Mouse (Mus musculus) hindbrain, embryonic 14.5 days (tissue): ENCODE data around the gene Lmo1. TPM values are rescaled to one million over a fixed set of nuclear protein-coding genes. Genes with fewer than 3 reads are reported as not detected.
A peak's percentile ranks its signal among the peaks of the same experiment; 100 is the strongest.

Source experiments
- ATAC-seq: fragments of 200-750 bp; cut with Nextera tagmentation; 2 replicates; pipeline ENCODE4 v1.8.0; 2017; ENCODE audit warnings: moderate number of reproducible peaks, mild to moderate bottlenecking, moderate TSS enrichment, moderate library complexity; ENCODE audit not compliant: low FRiP score
- DNase-seq: peaks from one replicate; pipeline ENCODE4 v3.0.0-alpha.2; 2015; ENCODE audit warnings: low spot score
- H3K27ac ChIP-seq: fragments of 300-500 bp; sonication (generic); 2 replicates; pipeline ENCODE4 v1.5.1; 2014; ENCODE audit warnings: mild to moderate bottlenecking, moderate library complexity
- H3K27me3 ChIP-seq: fragments of 300-500 bp; sonication (generic); 2 replicates; pipeline ENCODE4 v1.6.1; 2014; ENCODE audit warnings: mild to moderate bottlenecking, low read length, mixed read lengths; ENCODE audit not compliant: control insufficient read depth, insufficient read depth
- H3K36me3 ChIP-seq: fragments of 300-500 bp; sonication (generic); replicated peaks from 2 replicates; pipeline ENCODE4 v1.6.1; 2014; ENCODE audit not compliant: control insufficient read depth, insufficient read depth
- H3K4me1 ChIP-seq: fragments of 300-500 bp; sonication (generic); replicated peaks from 2 replicates; pipeline ENCODE4 v1.6.1; 2014; ENCODE audit warnings: antibody characterized with exemption, low read length, mixed read lengths; ENCODE audit not compliant: control insufficient read depth, insufficient read depth
- H3K4me2 ChIP-seq: fragments of 300-500 bp; sonication (generic); replicated peaks from 2 replicates; pipeline ENCODE4 v1.6.1; 2014; ENCODE audit warnings: mild to moderate bottlenecking, moderate library complexity
- H3K4me3 ChIP-seq: fragments of 300-500 bp; sonication (generic); replicated peaks from 2 replicates; pipeline ENCODE4 v1.5.1; 2014; ENCODE audit warnings: mild to moderate bottlenecking, low read length
- H3K9ac ChIP-seq: fragments of 300-500 bp; sonication (generic); 2 replicates; pipeline ENCODE4 v1.6.1; 2014
- H3K9me3 ChIP-seq: fragments of 300-500 bp; sonication (generic); 2 replicates; pipeline ENCODE4 v1.6.1; 2016; ENCODE audit warnings: low read length; ENCODE audit not compliant: control insufficient read depth
- WGBS: fragments of 180-500 bp; shearing (Covaris S2); extraction: QIAGEN DNeasy Blood & Tissue Kit; methylation state at CpG from one replicate; pipeline ENCODE4 v1.1.7; 2014; 5-methylcytosine and 5-hydroxymethylcytosine counted together
- polyA plus RNA-seq: library from polyadenylated mRNA; unstranded; fragments of >200 nt; fragmentation: Nextera tagmentation; extraction: Ambion mirVana; gene quantifications from 2 replicates; pipeline ENCODE4 v1.2.1, GENCODE M21; 2014

Lmo1 gene
- polyA plus RNA-seq, 1 experiment from 2014 or later: 55.2 TPM

DNA sequence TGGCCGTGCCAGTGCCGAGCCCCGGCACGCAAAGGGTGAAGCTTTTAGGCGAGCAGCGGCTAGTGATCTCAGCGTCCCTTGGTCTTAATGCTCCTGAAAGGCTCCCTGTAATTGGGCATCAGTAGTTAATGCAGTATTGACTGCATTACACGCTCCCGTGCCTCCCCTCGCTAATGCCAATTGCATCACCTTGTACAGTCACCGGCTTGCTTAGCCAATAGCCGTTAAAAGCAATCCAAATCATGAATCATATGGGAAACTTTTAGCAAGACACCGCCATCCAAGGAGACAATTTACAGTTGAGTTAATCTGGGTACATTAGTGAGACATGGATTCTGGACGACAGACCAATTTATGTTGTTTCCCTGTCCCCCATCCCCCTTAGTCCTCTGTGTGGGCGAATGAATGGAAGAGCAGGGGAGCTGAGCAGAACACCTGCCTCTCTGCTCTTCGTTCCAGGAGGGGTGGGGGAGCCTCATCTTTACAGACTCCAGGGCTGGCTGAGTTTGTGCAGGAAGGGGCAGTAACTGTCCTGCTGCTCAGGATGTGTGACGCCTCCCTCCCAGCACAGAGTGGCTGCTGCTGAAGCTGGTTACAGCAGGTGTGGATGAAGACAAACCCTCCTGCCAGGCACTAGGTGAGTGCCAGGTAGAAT, 8.9 kb downstream of the Lmo1 start:
- Histone ChIP-seq H3K27ac (no peak overlapping the region), H3K9me3 (no peaks in the 10 kb centered on the region), H3K36me3 (no peaks in the 10 kb centered on the region), H3K27me3 (peaks cover 16% of the 10 kb centered on the region; the same call in 1 of the 2 replicates), H3K4me1 (peaks cover 27% of the 10 kb centered on the region), H3K4me2 (peak overlapping the region; percentile 98), H3K4me3 (0 out of 2 replicates have a peak overlapping the region, but pooled peaks have one; percentile 8), H3K9ac (peak overlapping the region; percentile 18; the same call in 1 of the 2 replicates)
- 51% methylated on average over 17 of the region's 17 CpGs for WGBS
- ATAC-seq (0 out of 2 replicates have a peak, but pooled peaks have one; percentile 15), DNase-seq (no peak)

DNA sequence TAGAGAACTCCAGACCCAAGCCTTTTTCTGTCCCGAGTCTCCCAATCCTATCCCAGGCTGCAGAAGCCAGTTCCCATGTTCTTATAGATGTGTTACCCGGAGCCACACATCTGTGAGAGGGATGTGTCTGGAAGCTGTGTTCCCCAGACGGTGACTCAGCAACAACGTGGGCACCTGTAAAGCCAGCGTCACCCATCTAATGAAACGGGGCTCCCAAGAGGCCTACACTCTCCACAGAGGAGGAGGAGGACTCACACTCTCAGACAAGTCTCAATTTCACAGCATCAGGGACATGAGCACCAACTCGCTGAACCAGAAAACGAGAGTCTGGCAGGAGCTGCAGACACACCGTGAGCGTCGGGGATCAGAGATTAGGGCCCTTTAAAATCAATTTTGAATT, 20.7 kb downstream of the Lmo1 start:
- 53% methylated on average over 11 of the region's 11 CpGs for WGBS
- ATAC-seq (no peak), DNase-seq (no peak)

DNA sequence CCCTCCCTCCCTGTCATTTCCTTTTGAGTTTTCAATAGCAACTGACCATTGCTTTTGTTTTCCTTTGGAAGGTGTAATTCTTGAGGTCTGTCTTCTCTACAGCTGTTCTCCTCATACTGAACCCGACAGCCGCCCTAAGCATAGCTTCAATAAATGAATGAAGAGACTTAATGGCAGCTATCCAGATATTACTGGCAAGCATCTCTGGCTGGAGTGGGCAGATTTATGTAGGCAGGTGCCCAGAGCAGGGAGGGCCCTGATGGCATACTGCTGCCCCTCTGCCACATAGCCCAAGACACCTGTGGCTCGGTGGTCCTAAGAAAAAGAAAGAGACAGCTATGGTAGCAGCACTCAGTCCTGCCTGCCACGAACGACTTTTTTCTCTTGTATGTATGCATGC, 21.5 kb downstream of the Lmo1 start:
- H3K27me3 ChIP-seq: no peaks in the 10 kb centered on the region
- 68% methylated on average over 5 of the region's 5 CpGs for WGBS
- ATAC-seq: no peak
- no peak overlapping the region for H3K27ac ChIP-seq
- H3K9me3 ChIP-seq: no peaks in the 10 kb centered on the region
- H3K4me3 ChIP-seq: no peak overlapping the region
- peaks cover 6% of the 10 kb centered on the region for H3K4me1 ChIP-seq
- no peaks in the 10 kb centered on the region for H3K36me3 ChIP-seq
- no peak for DNase-seq
- no peak overlapping the region for H3K4me2 ChIP-seq
- no peak overlapping the region for H3K9ac ChIP-seq

More for the DNA sequence above, 20.7 kb downstream of the Lmo1 start:
- H3K4me2 ChIP-seq: no peak overlapping the region
- no peaks in the 10 kb centered on the region for H3K36me3 ChIP-seq
- peaks cover 6% of the 10 kb centered on the region for H3K4me1 ChIP-seq
- H3K9me3 ChIP-seq: no peaks in the 10 kb centered on the region
- no peaks in the 10 kb centered on the region for H3K27me3 ChIP-seq
- no peak overlapping the region for H3K9ac ChIP-seq
- H3K4me3 ChIP-seq: no peak overlapping the region
- no peak overlapping the region for H3K27ac ChIP-seq

DNA sequence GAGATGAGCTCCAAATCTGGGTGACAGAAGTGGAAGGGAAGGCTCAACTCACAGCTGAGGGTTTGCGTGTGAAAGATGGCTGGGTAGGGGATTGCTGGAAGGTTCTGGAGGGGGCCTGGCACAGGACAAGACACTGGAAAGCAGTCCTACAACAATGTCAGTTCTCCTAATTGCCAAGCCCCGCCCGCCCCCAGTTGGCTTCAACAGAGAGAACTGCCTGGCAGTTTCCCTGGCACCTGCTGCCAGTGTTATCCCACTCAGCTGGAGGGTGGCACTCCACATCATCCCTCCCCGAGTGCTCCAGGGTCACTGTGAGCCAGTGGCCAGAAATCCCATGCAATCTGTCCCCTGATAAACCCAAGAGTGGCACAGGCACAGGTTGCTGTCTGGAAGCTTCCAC, 23.9 kb downstream of the Lmo1 start:
- Histone ChIP-seq H3K36me3 (no peaks in the 10 kb centered on the region), H3K9ac (no peak overlapping the region), H3K4me2 (no peak overlapping the region), H3K9me3 (no peaks in the 10 kb centered on the region), H3K4me3 (no peak overlapping the region), H3K4me1 (peaks cover under 1% of the 10 kb centered on the region), H3K27ac (no peak overlapping the region), H3K27me3 (no peaks in the 10 kb centered on the region)
- 86% methylated on average over 4 of the region's 4 CpGs for WGBS
- DNase-seq (no peak), ATAC-seq (no peak)

DNA sequence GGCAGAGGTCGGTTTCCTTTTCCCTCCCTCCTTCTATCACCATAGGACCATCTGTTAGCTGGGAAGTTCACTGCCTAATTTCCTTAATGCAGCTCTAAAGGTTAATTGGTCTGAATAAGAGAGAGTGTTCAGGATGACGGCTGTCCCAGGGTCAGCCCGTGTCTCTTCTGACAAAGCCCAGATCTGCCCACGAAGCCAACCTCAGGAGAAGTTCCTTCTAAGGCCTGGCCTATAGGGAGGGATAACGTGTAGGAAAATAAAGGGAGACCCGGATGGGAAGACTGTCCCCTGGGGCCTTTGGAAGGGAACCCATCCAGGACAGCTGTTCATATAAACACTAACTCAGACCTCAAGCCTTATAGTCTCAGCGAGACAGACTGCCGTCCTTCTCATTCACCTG, 29.8 kb downstream of the Lmo1 start:
- Histone ChIP-seq H3K36me3 (no peaks in the 10 kb centered on the region), H3K9ac (no peak overlapping the region), H3K9me3 (no peaks in the 10 kb centered on the region), H3K4me1 (peaks cover 25% of the 10 kb centered on the region), H3K4me3 (no peak overlapping the region), H3K27ac (no peak overlapping the region), H3K4me2 (no peak overlapping the region), H3K27me3 (no peaks in the 10 kb centered on the region)
- ATAC-seq (no peak), DNase-seq (no peak)
- WGBS: 35% methylated on average over 8 of the region's 8 CpGs

DNA sequence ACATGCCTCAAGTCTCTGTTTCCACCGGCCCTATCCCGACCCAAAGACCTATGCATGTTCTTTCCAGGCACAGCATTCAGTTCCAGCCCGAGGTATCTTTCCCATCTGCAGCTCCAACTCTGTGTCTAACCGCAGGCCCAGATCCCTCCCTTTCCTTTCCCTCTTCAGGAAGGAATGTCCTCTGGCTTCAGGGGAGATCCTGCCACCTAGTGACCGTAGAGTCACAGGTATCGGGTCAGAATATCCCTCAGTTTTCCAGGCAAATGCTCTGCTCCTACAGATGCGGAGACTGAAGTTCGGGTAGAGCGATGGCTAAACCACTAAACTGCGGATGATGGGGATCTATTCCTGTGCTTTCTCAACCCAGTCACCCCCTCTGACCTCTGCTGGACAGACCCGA, 30.3 kb downstream of the Lmo1 start:
- DNase-seq: no peak
- 60% methylated on average over 11 of the region's 11 CpGs for WGBS
- H3K9me3 ChIP-seq: no peaks in the 10 kb centered on the region
- no peak for ATAC-seq
- H3K27ac ChIP-seq: no peak overlapping the region
- no peaks in the 10 kb centered on the region for H3K36me3 ChIP-seq
- H3K9ac ChIP-seq: no peak overlapping the region
- no peaks in the 10 kb centered on the region for H3K27me3 ChIP-seq
- H3K4me1 ChIP-seq: peaks cover 25% of the 10 kb centered on the region
- no peak overlapping the region for H3K4me2 ChIP-seq
- no peak overlapping the region for H3K4me3 ChIP-seq

DNA sequence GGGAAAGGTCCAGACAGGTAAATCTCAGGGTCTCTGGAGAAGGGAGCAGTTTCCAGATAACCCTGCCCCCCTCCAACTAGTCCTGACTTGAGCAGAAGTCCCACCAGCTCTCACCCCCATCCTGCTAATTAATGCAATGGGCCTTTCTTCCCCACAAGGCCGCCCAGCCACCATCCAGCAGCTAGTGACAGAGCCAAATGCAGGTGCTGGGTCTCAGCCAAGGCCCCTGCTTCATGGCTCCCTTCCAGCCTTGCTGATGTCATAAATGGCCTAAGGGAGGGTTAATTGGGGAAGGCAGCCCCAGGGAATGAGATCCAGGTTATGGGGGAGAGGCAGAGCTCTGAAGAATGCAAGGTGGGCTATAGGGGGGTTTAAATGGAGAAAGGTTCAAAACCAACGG, 32.4 kb downstream of the Lmo1 start:
- Histone ChIP-seq H3K9me3 (no peaks in the 10 kb centered on the region), H3K27me3 (no peaks in the 10 kb centered on the region), H3K4me1 (peaks cover 25% of the 10 kb centered on the region), H3K36me3 (no peaks in the 10 kb centered on the region; the same call in 1 of the 2 replicates), H3K4me2 (no peak overlapping the region), H3K9ac (no peak overlapping the region), H3K4me3 (no peak overlapping the region), H3K27ac (no peak overlapping the region)
- WGBS: 44% methylated on average over 2 of the region's 2 CpGs
- ATAC-seq (no peak; the same call in 1 of the 2 replicates), DNase-seq (peak; percentile 59)

DNA sequence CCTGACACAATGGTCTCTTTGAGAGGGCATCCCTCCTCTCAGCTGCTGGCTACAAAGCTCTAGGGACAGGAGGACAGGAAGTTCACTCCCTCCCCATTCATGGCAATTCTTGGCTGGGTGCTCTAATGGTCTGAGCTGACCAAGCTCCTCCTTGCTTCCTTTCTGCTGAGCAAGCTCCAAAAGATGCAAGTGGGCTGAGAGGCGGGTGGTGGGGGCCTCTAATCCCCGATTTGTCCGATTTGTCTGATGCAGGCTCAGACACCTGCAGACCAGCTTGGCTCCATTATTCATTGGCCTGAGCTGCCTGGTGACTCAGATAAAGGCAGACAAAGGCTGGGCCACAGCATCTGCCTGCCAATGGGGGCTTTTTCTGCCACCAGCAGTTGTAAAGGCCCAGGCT, 33.3 kb downstream of the Lmo1 start:
- DNase-seq: no peak
- Histone ChIP-seq H3K27ac (0 out of 2 replicates have a peak overlapping the region, but pooled peaks have one; percentile 17), H3K36me3 (no peaks in the 10 kb centered on the region; the same call in 1 of the 2 replicates), H3K27me3 (no peaks in the 10 kb centered on the region), H3K4me1 (peaks cover 25% of the 10 kb centered on the region), H3K4me2 (no peak overlapping the region), H3K9me3 (no peaks in the 10 kb centered on the region), H3K4me3 (no peak overlapping the region), H3K9ac (no peak overlapping the region)
- 34% methylated on average over 3 of the region's 3 CpGs for WGBS
- ATAC-seq: no peak

DNA sequence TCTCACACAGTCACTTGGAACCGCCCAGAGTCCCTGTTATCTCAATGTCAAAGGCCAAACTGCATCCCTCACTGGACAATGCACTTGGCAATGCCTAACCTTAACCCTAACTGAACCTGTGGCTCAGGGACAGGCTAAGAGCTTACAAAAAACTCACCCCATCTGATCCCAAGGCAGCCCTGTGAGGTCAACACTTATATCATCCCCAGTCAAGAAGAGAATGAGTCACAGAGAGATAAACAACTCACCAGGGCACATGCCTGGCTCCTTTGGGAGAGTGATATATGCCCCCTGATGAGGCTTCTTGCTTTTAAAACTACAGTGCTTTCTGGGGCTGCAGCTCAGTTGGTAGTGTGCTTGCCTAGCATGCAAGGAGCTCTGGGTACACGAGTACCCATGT, 34.0 kb downstream of the Lmo1 start:
- Histone ChIP-seq H3K4me3 (no peak overlapping the region), H3K9ac (no peak overlapping the region), H3K4me1 (peaks cover 25% of the 10 kb centered on the region), H3K36me3 (no peaks in the 10 kb centered on the region; the same call in 1 of the 2 replicates), H3K27ac (no peak overlapping the region), H3K27me3 (no peaks in the 10 kb centered on the region), H3K4me2 (no peak overlapping the region), H3K9me3 (no peaks in the 10 kb centered on the region)
- WGBS: 67% methylated on average over 2 of the region's 2 CpGs
- DNase-seq (no peak), ATAC-seq (no peak)
